Mouse (Mus musculus) neural tube, embryonic 12.5 days (tissue): Measurements from ENCODE around the gene D430041D05Rik. TPM values are rescaled to one million over a fixed set of nuclear protein-coding genes. Genes with fewer than 3 reads are reported as not detected.
A peak's percentile ranks its signal among the peaks of the same experiment; 100 is the strongest.
"Not testable (repeated sequence)": the region's sequence is repeated elsewhere in the genome, so short reads cannot be mapped to it uniquely, and the experiment has no call there.

Experiments used
- ATAC-seq: fragments of 200-750 bp; cut with Nextera tagmentation; 2 replicates; pipeline ENCODE4 v1.8.0; 2017; ENCODE audit warnings: low read depth, mild to moderate bottlenecking, moderate TSS enrichment, moderate library complexity; ENCODE audit not compliant: low FRiP score
- H3K27ac ChIP-seq: fragments of 300-500 bp; sonication (generic); 2 replicates; pipeline ENCODE4 v1.5.1; 2016
- H3K27me3 ChIP-seq: fragments of 300-500 bp; sonication (generic); replicated peaks from 2 replicates; pipeline ENCODE4 v1.6.1; 2016; ENCODE audit warnings: mild to moderate bottlenecking
- H3K36me3 ChIP-seq: fragments of 300-500 bp; sonication (generic); 2 replicates; pipeline ENCODE4 v1.6.1; 2016; ENCODE audit warnings: mild to moderate bottlenecking
- H3K4me1 ChIP-seq: fragments of 300-500 bp; sonication (generic); 2 replicates; pipeline ENCODE4 v1.6.1; 2016
- H3K4me2 ChIP-seq: fragments of 300-500 bp; sonication (generic); replicated peaks from 2 replicates; pipeline ENCODE4 v1.6.1; 2016; ENCODE audit warnings: mild to moderate bottlenecking
- H3K4me3 ChIP-seq: fragments of 300-500 bp; sonication (generic); 2 replicates; pipeline ENCODE4 v1.5.1; 2016
- H3K9ac ChIP-seq: fragments of 300-500 bp; sonication (generic); 2 replicates; pipeline ENCODE4 v1.6.1; 2016; ENCODE audit warnings: mild to moderate bottlenecking
- H3K9me3 ChIP-seq: fragments of 300-500 bp; sonication (generic); 2 replicates; pipeline ENCODE4 v1.6.1; 2016; ENCODE audit warnings: mild to moderate bottlenecking
- WGBS: fragments of 180-500 bp; shearing (Covaris S2); methylation state at CpG from one replicate; pipeline ENCODE4 v1.1.7; 2016; 5-methylcytosine and 5-hydroxymethylcytosine counted together
- polyA plus RNA-seq: library from polyadenylated mRNA; unstranded; fragments of >200 nt; fragmentation: Nextera tagmentation; extraction: Ambion mirVana; gene quantifications from 2 replicates; pipeline ENCODE4 v1.2.1, GENCODE M21; 2016

D430041D05Rik gene
- polyA plus RNA-seq, 1 experiment from 2014 or later = 4.7 TPM

- 71% methylated on average over 3 of the region's 3 CpGs for WGBS
Observed at GRCm38 (mm10) chr2:104130969-104131368, 279.8 kb downstream of the D430041D05Rik start.

GRCm38 (mm10) chr2:104130165-104130564 is 280.6 kb downstream of the D430041D05Rik start:
- ATAC-seq = no peak
- 89% methylated on average over 6 of the region's 6 CpGs for WGBS
- Histone ChIP-seq H3K27me3 (peaks cover 5% of the 10 kb centered on the region), H3K27ac (no peak overlapping the region), H3K4me1 (no peaks in the 10 kb centered on the region), H3K36me3 (no peaks in the 10 kb centered on the region), H3K9me3 (no peaks in the 10 kb centered on the region), H3K4me2 (no peak overlapping the region), H3K9ac (no peak overlapping the region), H3K4me3 (no peak overlapping the region)

More at GRCm38 (mm10) chr2:104130969-104131368, 279.8 kb downstream of the D430041D05Rik start:
- Histone ChIP-seq H3K36me3 (no peaks in the 10 kb centered on the region), H3K4me3 (no peak overlapping the region), H3K4me2 (no peak overlapping the region), H3K27ac (no peak overlapping the region), H3K9me3 (no peaks in the 10 kb centered on the region), H3K4me1 (no peaks in the 10 kb centered on the region), H3K9ac (no peak overlapping the region), H3K27me3 (no peaks in the 10 kb centered on the region; the same call in 1 of the 2 replicates)
- ATAC-seq = no peak

- H3K27me3 ChIP-seq = peaks cover 5% of the 10 kb centered on the region
- H3K27ac ChIP-seq = no peak overlapping the region
- H3K9ac ChIP-seq = no peak overlapping the region
- no peak overlapping the region for H3K4me3 ChIP-seq
- no peaks in the 10 kb centered on the region for H3K9me3 ChIP-seq
- H3K4me2 ChIP-seq = no peak overlapping the region
- no peak for ATAC-seq
- H3K4me1 ChIP-seq = no peaks in the 10 kb centered on the region
- WGBS = 88% methylated on average over 13 of the region's 13 CpGs
- H3K36me3 ChIP-seq = no peaks in the 10 kb centered on the region
Observed at GRCm38 (mm10) chr2:104128803-104129531, 281.8 kb downstream of the D430041D05Rik start.

- no peak overlapping the region for H3K27ac ChIP-seq
- no peak overlapping the region for H3K9ac ChIP-seq
- H3K9me3 ChIP-seq = no peaks in the 10 kb centered on the region
- WGBS = 82% methylated on average over 5 of the region's 5 CpGs
- no peak for ATAC-seq
- no peak overlapping the region for H3K4me3 ChIP-seq
- H3K4me1 ChIP-seq = 0 out of 2 replicates have a peak, but pooled peaks cover 2% of the 10 kb centered on the region
- peaks cover 12% of the 10 kb centered on the region for H3K27me3 ChIP-seq
- no peak overlapping the region for H3K4me2 ChIP-seq
- H3K36me3 ChIP-seq = no peaks in the 10 kb centered on the region
Observed at GRCm38 (mm10) chr2:104124071-104124470, 286.7 kb downstream of the D430041D05Rik start.

GRCm38 (mm10) chr2:104123540-104123939 is 287.3 kb downstream of the D430041D05Rik start:
- 44% methylated on average over 3 of the region's 3 CpGs for WGBS
- Histone ChIP-seq H3K9me3 (no peaks in the 10 kb centered on the region), H3K4me2 (peak overlapping the region; percentile 91), H3K36me3 (no peaks in the 10 kb centered on the region), H3K4me3 (no peak overlapping the region), H3K4me1 (peaks cover 8% of the 10 kb centered on the region), H3K27me3 (peaks cover 12% of the 10 kb centered on the region), H3K27ac (no peak overlapping the region), H3K9ac (no peak overlapping the region)
- ATAC-seq = peak; percentile 7; the same call in 1 of the 2 replicates

GRCm38 (mm10) chr2:104122505-104123378 is 288.1 kb downstream of the D430041D05Rik start, which contains the start of gene A930018P22Rik:
Gene A930018P22Rik (plus strand): TSS chr2:104122769.
- Histone ChIP-seq H3K4me3 (peak within 1 kb of the TSS; percentile 68), H3K36me3 (no peaks in the 10 kb centered on the region), H3K9ac (peak within 1 kb of the TSS; percentile 69), H3K4me2 (peak within 1 kb of the TSS; percentile 91), H3K9me3 (no peaks in the 10 kb centered on the region), H3K27me3 (peaks cover 12% of the 10 kb centered on the region), H3K27ac (no peak within 1 kb of the TSS), H3K4me1 (peaks cover 8% of the 10 kb centered on the region)
- ATAC-seq = peak; percentile 96
- under 1% methylated on average over 74 of the region's 74 CpGs for WGBS

GRCm38 (mm10) chr2:104121681-104122504 is 288.9 kb downstream of the D430041D05Rik start:
- 82% methylated on average over 8 of the region's 8 CpGs for WGBS
- Histone ChIP-seq H3K27ac (no peak overlapping the region), H3K4me2 (peak overlapping the region; percentile 91), H3K9me3 (no peaks in the 10 kb centered on the region), H3K27me3 (peaks cover 12% of the 10 kb centered on the region), H3K4me1 (peaks cover 8% of the 10 kb centered on the region), H3K4me3 (peak overlapping the region; percentile 68), H3K36me3 (no peaks in the 10 kb centered on the region), H3K9ac (no peak overlapping the region)
- ATAC-seq = no peak

- H3K9ac ChIP-seq = no peak overlapping the region
- no peak overlapping the region for H3K4me2 ChIP-seq
- peaks cover 7% of the 10 kb centered on the region; the same call in 1 of the 2 replicates for H3K27me3 ChIP-seq
- no peaks in the 10 kb centered on the region for H3K36me3 ChIP-seq
- H3K9me3 ChIP-seq = no peaks in the 10 kb centered on the region
- peaks cover 8% of the 10 kb centered on the region for H3K4me1 ChIP-seq
- 57% methylated on average over 6 of the region's 6 CpGs for WGBS
- no peak for ATAC-seq
- no peak overlapping the region for H3K27ac ChIP-seq
- no peak overlapping the region for H3K4me3 ChIP-seq
Observed at GRCm38 (mm10) chr2:104120312-104120711, 290.5 kb downstream of the D430041D05Rik start.

- peaks cover 8% of the 10 kb centered on the region for H3K4me1 ChIP-seq
- H3K4me2 ChIP-seq = no peak overlapping the region
- H3K4me3 ChIP-seq = no peak overlapping the region
- H3K36me3 ChIP-seq = no peaks in the 10 kb centered on the region
- H3K27me3 ChIP-seq = peaks cover 7% of the 10 kb centered on the region; the same call in 1 of the 2 replicates
- no peak overlapping the region for H3K9ac ChIP-seq
- H3K9me3 ChIP-seq = no peaks in the 10 kb centered on the region
- H3K27ac ChIP-seq = no peak overlapping the region
- ATAC-seq = no peak
- 5% methylated on average over 1 of the region's 1 CpGs for WGBS
Observed at GRCm38 (mm10) chr2:104119097-104119496, 291.7 kb downstream of the D430041D05Rik start.

- H3K36me3 ChIP-seq, H3K9me3 ChIP-seq, H3K27ac ChIP-seq, H3K4me1 ChIP-seq, H3K4me2 ChIP-seq, H3K4me3 ChIP-seq, H3K27me3 ChIP-seq, H3K9ac ChIP-seq, ATAC-seq: not testable (repeated sequence)
Observed at GRCm38 (mm10) chr2:104117173-104117572, 293.6 kb downstream of the D430041D05Rik start.

GRCm38 (mm10) chr2:104114898-104115297 is 295.9 kb downstream of the D430041D05Rik start:
- no peak for ATAC-seq
- no peaks in the 10 kb centered on the region for H3K27me3 ChIP-seq
- no peak overlapping the region for H3K27ac ChIP-seq
- no peak overlapping the region for H3K4me3 ChIP-seq
- no peaks in the 10 kb centered on the region for H3K36me3 ChIP-seq
- H3K9me3 ChIP-seq = no peaks in the 10 kb centered on the region
- H3K4me1 ChIP-seq = peaks cover 8% of the 10 kb centered on the region
- no peak overlapping the region for H3K9ac ChIP-seq
- no peak overlapping the region for H3K4me2 ChIP-seq
- WGBS = 87% methylated on average over 3 of the region's 3 CpGs
